Mouse (Mus musculus) right cerebral cortex, adult 2 months (tissue): ENCODE measurements at regions not wholly inside any gene's neighbourhood (a gene's known extent, or its start where the extent isn't known, plus 50 kb on each side); places are given as distances from the start of the nearest gene placed in this dataset.
A peak's percentile ranks its signal among the peaks of the same experiment; 100 is the strongest.

Experiments
- DNase-seq, 2 experiments: peaks; one replicate each; pipeline ENCODE4 v3.0.0; 2021 to 2022; ENCODE audit warnings: low spot score in 2 of 2

GRCm38 (mm10) chr7:36940611-36941010 lies 242.7 kb downstream of the Tshz3 start:
- DNase-seq, result no peak

GRCm38 (mm10) chr7:36945024-36945815 lies 247.3 kb downstream of the Tshz3 start:
- no peak for DNase-seq

- no peak for DNase-seq
Measured at GRCm38 (mm10) chr7:36949511-36949910, 251.6 kb downstream of the Tshz3 start.

- DNase-seq, result no peak
Measured at GRCm38 (mm10) chr7:36955376-36955775, 257.5 kb downstream of the Tshz3 start.

- no peak for DNase-seq
Measured at GRCm38 (mm10) chr7:36958255-36958654, 260.3 kb downstream of the Tshz3 start.

- DNase-seq, result no peak
Measured at GRCm38 (mm10) chr7:36971772-36972171, 273.9 kb downstream of the Tshz3 start.

- DNase-seq, result no peak
Measured at GRCm38 (mm10) chr7:36973654-36974320, 275.9 kb downstream of the Tshz3 start.

GRCm38 (mm10) chr7:36974573-36974972 lies 276.7 kb downstream of the Tshz3 start:
- no peak for DNase-seq

GRCm38 (mm10) chr7:36975475-36975874 lies 277.6 kb downstream of the Tshz3 start:
- DNase-seq, result no peak

GRCm38 (mm10) chr7:36977819-36978218 lies 279.9 kb downstream of the Tshz3 start:
- no peak for DNase-seq

GRCm38 (mm10) chr7:36989380-36989779 lies 291.5 kb downstream of the Tshz3 start:
- DNase-seq, result no peak

GRCm38 (mm10) chr7:37004601-37005000 lies 306.7 kb downstream of the Tshz3 start:
- no peak for DNase-seq

GRCm38 (mm10) chr7:37005701-37006100 lies 307.8 kb downstream of the Tshz3 start:
- DNase-seq, result no peak

GRCm38 (mm10) chr7:37006921-37007320 lies 309.0 kb downstream of the Tshz3 start:
- DNase-seq, result no peak

- DNase-seq, result no peak
Measured at GRCm38 (mm10) chr7:37011180-37011754, 313.3 kb downstream of the Tshz3 start.

GRCm38 (mm10) chr7:37020078-37020477 lies 322.2 kb downstream of the Tshz3 start:
- DNase-seq, result no peak

GRCm38 (mm10) chr7:37024501-37025025 lies 326.6 kb downstream of the Tshz3 start:
- peak; percentile 20 to 33 for DNase-seq

- DNase-seq, result no peak
Measured at GRCm38 (mm10) chr7:37064582-37065458, 366.9 kb downstream of the Tshz3 start.

- no peak for DNase-seq
Measured at GRCm38 (mm10) chr7:37077698-37078097, 379.8 kb downstream of the Tshz3 start.

GRCm38 (mm10) chr7:37078140-37078539 lies 380.2 kb downstream of the Tshz3 start:
- no peak for DNase-seq

- no peak for DNase-seq
Measured at GRCm38 (mm10) chr7:37089726-37090125, 391.8 kb downstream of the Tshz3 start.

- DNase-seq, result no peak
Measured at GRCm38 (mm10) chr7:37092572-37092971, 394.7 kb downstream of the Tshz3 start.
